ENCODE assay signal across 8 mouse cellular contexts in genomic region chr10:117709326-117709830, GRCm38 (mm10). TPM values are rescaled to one million over a fixed set of nuclear protein-coding genes. Genes with fewer than 3 reads are reported as not detected.
DNase-seq lines count a peak whose midpoint lies in the region; ATAC-seq and TF ChIP-seq lines count a peak whose summit lies in the region.

No protein-coding gene starts in this region.

- peak overlapping the region; percentile 66 for H3K4me2 ChIP-seq in hindbrain, embryonic 15.5 days
- H3K4me2 ChIP-seq in midbrain, embryonic 13.5 days (replicated peaks) = peak overlapping the region; percentile 85

- no peaks in the 10 kb centered on the region for H3K9me3 ChIP-seq in hindbrain, embryonic 15.5 days
- H3K9me3 ChIP-seq in midbrain, embryonic 13.5 days = no peaks in the 10 kb centered on the region

- no peak for TF ChIP-seq CTCF in kidney, adult 2 months (conservative IDR thresholded peaks at IDR 0.05; ENCODE audit: insufficient read depth, insufficient read length, low read depth, low read length)

- ATAC-seq in hindbrain, embryonic 15.5 days (ENCODE audit: low FRiP score, low read depth) = no peak
- no peak for ATAC-seq in midbrain, embryonic 13.5 days

- no peaks in the 10 kb centered on the region for H3K27me3 ChIP-seq in kidney, adult 2 months (replicated peaks; ENCODE audit: control insufficient read depth, insufficient read depth, low read length)
- no peaks in the 10 kb centered on the region for H3K27me3 ChIP-seq in hindbrain, embryonic 15.5 days
- no peaks in the 10 kb centered on the region for H3K27me3 ChIP-seq in midbrain, embryonic 13.5 days

- peaks cover 13% of the 10 kb centered on the region for H3K4me1 ChIP-seq in kidney, adult 2 months (ENCODE audit: control insufficient read depth, insufficient read depth, low read length)
- 0 out of 2 replicates have a peak, but pooled peaks cover 4% of the 10 kb centered on the region for H3K4me1 ChIP-seq in brown adipose tissue, adult 24 weeks (ENCODE audit: control insufficient read depth, insufficient read depth, insufficient read length, low read length)
- peaks cover 26% of the 10 kb centered on the region for H3K4me1 ChIP-seq in hindbrain, embryonic 15.5 days (replicated peaks)
- H3K4me1 ChIP-seq in midbrain, embryonic 13.5 days (replicated peaks) = peaks cover 30% of the 10 kb centered on the region

- peak overlapping the region; percentile 100 for H3K9ac ChIP-seq in hindbrain, embryonic 15.5 days
- H3K9ac ChIP-seq in midbrain, embryonic 13.5 days (replicated peaks) = peak overlapping the region; percentile 99

- 13% methylated on average over 12 of the region's 12 CpGs for WGBS in kidney, adult 2 months
- 51% methylated on average over 12 of the region's 12 CpGs for WGBS in hindbrain, embryonic 15.5 days
- WGBS in midbrain, embryonic 13.5 days = 61% methylated on average over 12 of the region's 12 CpGs

- peaks cover 3% of the 10 kb centered on the region; the same call in 1 of the 2 replicates for H3K36me3 ChIP-seq in kidney, adult 2 months (ENCODE audit: control insufficient read depth, insufficient read depth, low read length)
- peaks cover 30% of the 10 kb centered on the region for H3K36me3 ChIP-seq in hindbrain, embryonic 15.5 days
- H3K36me3 ChIP-seq in midbrain, embryonic 13.5 days = peaks cover 25% of the 10 kb centered on the region

- H3K4me3 ChIP-seq in kidney, adult 2 months (ENCODE audit: insufficient read depth, low read depth, low read length) = peak overlapping the region; percentile 98
- H3K4me3 ChIP-seq in brown adipose tissue, adult 24 weeks (ENCODE audit: insufficient read depth, low read depth, low read length) = peak overlapping the region; percentile 93
- H3K4me3 ChIP-seq in hindbrain, embryonic 15.5 days = peak overlapping the region; percentile 76
- peak overlapping the region; percentile 65 for H3K4me3 ChIP-seq in midbrain, embryonic 13.5 days (replicated peaks)

- DNase-seq in kidney, adult 2 months = no peak
- DNase-seq in kidney, adult 9 months = no peak
- DNase-seq in urinary bladder, postnatal 10 days (ENCODE audit: low spot score) = no peak
- no peak for DNase-seq in natural killer cell, adult 2 months (ENCODE audit: low spot score in 2 of 2)
- no peak for DNase-seq in frontal cortex, postnatal 10 days (ENCODE audit: low spot score in 2 of 2)

- peak overlapping the region; percentile 79 for H3K27ac ChIP-seq in kidney, adult 2 months (ENCODE audit: insufficient read depth, low read depth, low read length)
- H3K27ac ChIP-seq in brown adipose tissue, adult 24 weeks (replicated peaks; ENCODE audit: low read depth, low read length) = peak overlapping the region; percentile 80
- peak overlapping the region; percentile 99 for H3K27ac ChIP-seq in hindbrain, embryonic 15.5 days (replicated peaks)
- peak overlapping the region; percentile 99; the same call in 1 of the 2 replicates for H3K27ac ChIP-seq in midbrain, embryonic 13.5 days

- no peak for TF ChIP-seq POLR2A in kidney, adult 2 months (IDR thresholded peaks at IDR 0.05; ENCODE audit: low read depth, low read length)

RNA-seq across cellular contexts. Expression of gene Mdm2, which starts 1.2 kb away (rescaled TPM):
- polyA plus RNA-seq in kidney, adult 2 months (2012; rRNA removed) = 21.9 and 22.9 TPM in 2 replicates
- polyA plus RNA-seq in brown adipose tissue, adult 24 weeks (2012; ENCODE audit: insufficient read depth, insufficient read length, missing spikeins) = 17.0 and 24.8 TPM in 2 replicates
- polyA plus RNA-seq in hindbrain, embryonic 15.5 days (2015; fragmentation: Nextera tagmentation; extraction: Ambion mirVana) = 47.1 and 52.5 TPM in 2 replicates
- 65.5 and 67.5 TPM in 2 replicates for polyA plus RNA-seq in midbrain, embryonic 13.5 days (2015; fragmentation: Nextera tagmentation; extraction: Ambion mirVana)

RNA-seq across cellular contexts. Expression of gene Slc35e3, which starts 36.8 kb away (rescaled TPM):
- polyA plus RNA-seq in kidney, adult 2 months (2012; rRNA removed) = 37.1 and 39.1 TPM in 2 replicates
- polyA plus RNA-seq in brown adipose tissue, adult 24 weeks (2012; ENCODE audit: insufficient read depth, insufficient read length, missing spikeins) = 5.0 and 11.8 TPM in 2 replicates
- polyA plus RNA-seq in hindbrain, embryonic 15.5 days (2015; fragmentation: Nextera tagmentation; extraction: Ambion mirVana) = 29.4 and 32.4 TPM in 2 replicates
- polyA plus RNA-seq in midbrain, embryonic 13.5 days (2015; fragmentation: Nextera tagmentation; extraction: Ambion mirVana) = 32.4 and 33.1 TPM in 2 replicates
